Mouse (Mus musculus): ENCODE data around the gene Spats2l. TPM values are rescaled to one million over a fixed set of nuclear protein-coding genes. Genes with fewer than 3 reads are reported as not detected.
A peak's percentile ranks its signal among the peaks of the same experiment; 100 is the strongest.

Gene Spats2l
- polyA plus RNA-seq, 1 experiment from 2014 or later: 73.1 TPM

DNA sequence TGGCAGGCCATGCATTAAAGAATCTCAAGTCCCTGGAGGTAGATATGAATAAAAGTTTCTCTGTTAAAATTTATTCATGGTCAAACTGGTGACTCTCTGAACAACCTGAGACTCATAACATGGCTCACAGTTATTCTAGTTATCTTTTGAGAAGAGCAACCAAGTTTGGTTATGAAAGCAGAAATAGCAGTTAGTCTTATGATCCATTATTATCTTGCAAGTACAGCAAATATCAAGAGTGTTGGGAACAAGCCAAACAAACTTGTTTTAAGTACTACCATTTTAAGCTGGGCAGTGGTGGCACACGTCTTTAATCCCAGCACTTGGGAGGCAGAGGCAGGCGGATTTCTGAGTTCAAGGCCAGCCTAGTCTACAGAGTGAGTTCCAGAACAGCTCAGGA lies 217.3 kb downstream of the Spats2l start:
- TF ChIP-seq EP300 (IDR thresholded peaks at IDR 0.05) (no peak), CTCF (IDR thresholded peaks at IDR 0.05) (no peak)
- Histone ChIP-seq H3K9me3 (ENCODE audit: low read length) (no peaks in the 10 kb centered on the region), H3K36me3 (ENCODE audit: insufficient read depth, low read length) (no peaks in the 10 kb centered on the region), H3K4me1 (ENCODE audit: insufficient read depth, low read depth, low read length) (peaks cover 1% of the 10 kb centered on the region; the same call in 1 of the 2 replicates), H3K9ac (replicated peaks; ENCODE audit: low read depth) (no peak overlapping the region), H3K4me2 (replicated peaks; ENCODE audit: low read depth, low read length) (no peak overlapping the region), H3K4me3 (ENCODE audit: low read depth, low read length) (no peak overlapping the region), H3K27me3 (replicated peaks; ENCODE audit: insufficient read depth, low read length) (no peaks in the 10 kb centered on the region), H3K27ac (ENCODE audit: low read length) (no peak overlapping the region)
- DNase-seq (ENCODE audit: low spot score) (no peak), ATAC-seq (no peak)
- 79% methylated on average over 2 of the region's 2 CpGs for WGBS

DNA sequence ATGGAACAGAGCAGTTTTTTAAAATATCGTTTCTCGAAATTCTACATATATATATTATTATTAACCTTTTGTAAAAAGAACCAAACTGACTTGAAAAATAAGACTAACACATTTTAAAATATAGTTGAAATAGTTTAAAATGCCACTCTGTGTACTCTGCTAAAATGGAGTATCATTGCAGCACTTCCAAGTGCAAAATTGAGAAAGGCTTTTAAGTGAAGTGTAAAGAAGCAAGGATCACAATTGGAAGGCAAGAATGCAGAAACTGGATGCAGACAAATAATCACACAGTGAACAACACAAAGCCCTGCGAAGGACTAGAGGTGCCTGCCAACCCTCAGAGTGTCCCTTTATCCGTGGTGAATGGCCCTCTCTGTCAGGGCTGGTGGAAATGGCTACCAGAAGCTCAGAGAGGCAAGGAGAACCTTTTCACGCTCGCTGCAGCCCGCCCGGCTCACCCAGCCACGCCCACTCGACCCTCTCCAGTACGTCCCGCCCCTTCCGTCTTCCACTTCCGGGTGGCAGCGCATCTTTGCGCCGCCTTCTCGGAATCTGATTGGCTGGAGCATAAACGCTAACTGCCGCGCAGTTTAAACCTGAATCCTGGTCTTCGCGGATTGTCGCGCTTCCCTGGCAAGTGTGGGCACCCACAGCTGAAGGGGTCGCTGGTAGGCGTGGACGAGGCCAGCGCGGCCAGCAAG lies 221.6 kb downstream of the Spats2l start, which contains the start of gene Sgo2a:
Gene Sgo2a, plus strand, starts transcription at position 540 of the 701 bp plus-strand sequence.
- H3K36me3 ChIP-seq (ENCODE audit: insufficient read depth, low read length): no peaks in the 10 kb centered on the region
- H3K9me3 ChIP-seq (ENCODE audit: low read length): no peaks in the 10 kb centered on the region
- H3K27ac ChIP-seq (ENCODE audit: low read length): peak within 1 kb of the TSS; percentile 68
- ATAC-seq: peak; percentile 99
- DNase-seq (ENCODE audit: low spot score): peak; percentile 99
- TF ChIP-seq EP300 (IDR thresholded peaks at IDR 0.05) (no peak), CTCF (IDR thresholded peaks at IDR 0.05) (no peak)
- peak within 1 kb of the TSS; percentile 81 for H3K4me2 ChIP-seq (replicated peaks; ENCODE audit: low read depth, low read length)
- no peaks in the 10 kb centered on the region for H3K27me3 ChIP-seq (replicated peaks; ENCODE audit: insufficient read depth, low read length)
- H3K4me3 ChIP-seq (ENCODE audit: low read depth, low read length): peak within 1 kb of the TSS; percentile 90
- H3K9ac ChIP-seq (replicated peaks; ENCODE audit: low read depth): peak within 1 kb of the TSS; percentile 50
- peaks cover 5% of the 10 kb centered on the region; the same call in 1 of the 2 replicates for H3K4me1 ChIP-seq (ENCODE audit: insufficient read depth, low read depth, low read length)
- 7% methylated on average over 30 of the region's 30 CpGs for WGBS

DNA sequence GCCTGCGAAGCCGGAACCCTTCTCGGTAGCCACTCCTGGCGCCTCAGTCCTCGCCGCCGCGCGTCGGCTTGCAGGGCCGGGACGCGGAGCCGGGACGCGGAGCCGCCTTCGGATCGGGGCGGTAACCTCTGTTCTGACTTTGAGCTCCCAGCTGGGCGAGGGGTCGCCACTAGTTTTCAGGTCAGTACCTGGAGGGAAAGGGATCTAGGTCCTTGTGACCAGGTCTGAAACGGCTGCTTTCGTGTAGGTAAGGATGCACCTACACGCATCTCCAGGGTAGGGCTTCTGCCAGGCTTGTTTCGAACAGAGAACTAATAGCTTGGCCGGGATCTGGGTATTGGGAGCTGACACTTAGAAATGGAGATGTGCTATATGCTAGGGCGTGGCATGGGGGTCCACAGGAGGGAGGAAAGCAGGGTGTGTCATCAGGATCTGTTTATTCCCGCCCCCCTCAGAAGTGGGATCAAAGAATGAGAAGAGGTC lies 222.2 kb downstream of the Spats2l start:
- Histone ChIP-seq H3K27ac (ENCODE audit: low read length) (no peak overlapping the region), H3K4me3 (ENCODE audit: low read depth, low read length) (peak overlapping the region; percentile 90), H3K9me3 (ENCODE audit: low read length) (no peaks in the 10 kb centered on the region), H3K4me2 (replicated peaks; ENCODE audit: low read depth, low read length) (peak overlapping the region; percentile 81), H3K4me1 (ENCODE audit: insufficient read depth, low read depth, low read length) (peaks cover 5% of the 10 kb centered on the region; the same call in 1 of the 2 replicates), H3K36me3 (ENCODE audit: insufficient read depth, low read length) (no peaks in the 10 kb centered on the region), H3K27me3 (replicated peaks; ENCODE audit: insufficient read depth, low read length) (no peaks in the 10 kb centered on the region), H3K9ac (replicated peaks; ENCODE audit: low read depth) (peak overlapping the region; percentile 50)
- peak; percentile 51; the same call in 1 of the 2 replicates for ATAC-seq
- WGBS: under 1% methylated on average over 27 of the region's 29 CpGs
- DNase-seq (ENCODE audit: low spot score): no peak
- TF ChIP-seq EP300 (IDR thresholded peaks at IDR 0.05): no peak
- TF ChIP-seq CTCF (IDR thresholded peaks at IDR 0.05): no peak

Other genes starting within 250 kb of the Spats2l start
- 1.3 and 1.9 TPM in 2 replicates for gene Sgo2a, start 221.8 kb downstream of the Spats2l start, polyA plus RNA-seq (2015; fragmentation: Nextera tagmentation; extraction: Ambion mirVana)
- 12.9 and 13.6 TPM in 2 replicates for gene Kctd18, start 244.8 kb downstream of the Spats2l start, polyA plus RNA-seq (2015; fragmentation: Nextera tagmentation; extraction: Ambion mirVana)